Mouse (Mus musculus): Measurements from ENCODE around the gene Syk.

The Syk gene

GRCm38 (mm10) chr13:52651383-52652252 lies 68.6 kb downstream of the Syk start:
- peak; percentile 55 to 65 for DNase-seq (ENCODE audit: low spot score in 2 of 2)

- DNase-seq (ENCODE audit: low spot score in 2 of 2), result no peak
Measured at GRCm38 (mm10) chr13:52652253-52652628, 69.3 kb downstream of the Syk start.

GRCm38 (mm10) chr13:52654081-52654829 lies 71.3 kb downstream of the Syk start:
- DNase-seq (ENCODE audit: low spot score in 2 of 2), result no peak

- no peak for DNase-seq (ENCODE audit: low spot score in 2 of 2)
Measured at GRCm38 (mm10) chr13:52654830-52655308, 71.9 kb downstream of the Syk start.

GRCm38 (mm10) chr13:52657966-52658365 lies 75.0 kb downstream of the Syk start:
- no peak for DNase-seq (ENCODE audit: low spot score in 2 of 2)

GRCm38 (mm10) chr13:52658477-52658876 lies 75.5 kb downstream of the Syk start:
- peak; percentile 63 to 76 for DNase-seq (ENCODE audit: low spot score in 2 of 2)

- no peak for DNase-seq (ENCODE audit: low spot score in 2 of 2)
Measured at GRCm38 (mm10) chr13:52659171-52659665, 76.2 kb downstream of the Syk start.

GRCm38 (mm10) chr13:52669889-52670288 lies 86.9 kb downstream of the Syk start:
- no peak for DNase-seq (ENCODE audit: low spot score in 2 of 2)

GRCm38 (mm10) chr13:52673272-52673671 lies 90.3 kb downstream of the Syk start:
- no peak for DNase-seq (ENCODE audit: low spot score in 2 of 2)

- DNase-seq (ENCODE audit: low spot score in 2 of 2), result no peak
Measured at GRCm38 (mm10) chr13:52673856-52674255, 90.9 kb downstream of the Syk start.

GRCm38 (mm10) chr13:52674839-52675238 lies 91.9 kb downstream of the Syk start:
- no peak for DNase-seq (ENCODE audit: low spot score in 2 of 2)

- DNase-seq (ENCODE audit: low spot score in 2 of 2), result no peak
Measured at GRCm38 (mm10) chr13:52675526-52676294, 92.7 kb downstream of the Syk start.

GRCm38 (mm10) chr13:52676671-52677445 lies 93.9 kb downstream of the Syk start:
- DNase-seq (ENCODE audit: low spot score in 2 of 2), result no peak

GRCm38 (mm10) chr13:52679906-52680305 lies 96.9 kb downstream of the Syk start:
- DNase-seq (ENCODE audit: low spot score in 2 of 2), result peak; percentile 84 to 89

- DNase-seq (ENCODE audit: low spot score in 2 of 2), result no peak
Measured at GRCm38 (mm10) chr13:52682107-52682506, 99.1 kb downstream of the Syk start.

GRCm38 (mm10) chr13:52690425-52690824 lies 107.5 kb downstream of the Syk start:
- DNase-seq (ENCODE audit: low spot score in 2 of 2), result no peak

- no peak for DNase-seq (ENCODE audit: low spot score in 2 of 2)
Measured at GRCm38 (mm10) chr13:52692311-52692710, 109.3 kb downstream of the Syk start.

- no peak for DNase-seq (ENCODE audit: low spot score in 2 of 2)
Measured at GRCm38 (mm10) chr13:52694857-52695256, 111.9 kb downstream of the Syk start.

Data from right cerebral cortex, postnatal 10 days (tissue).